Mouse (Mus musculus): ENCODE results near the gene Ifi47. TPM values are rescaled to one million over a fixed set of nuclear protein-coding genes. Genes with fewer than 3 reads are reported as not detected.

Ifi47 gene
- polyA plus RNA-seq, 1 experiment from 2014 or later = 1.1 TPM

GRCm38 (mm10) chr11:49086858-49087361 is 10.5 kb downstream of the Ifi47 start:
- Histone ChIP-seq H3K27me3 (ENCODE audit: control insufficient read depth, insufficient read depth, low read length) (no peaks in the 10 kb centered on the region), H3K36me3 (ENCODE audit: control insufficient read depth, insufficient read depth, low read length) (no peaks in the 10 kb centered on the region), H3K4me1 (replicated peaks; ENCODE audit: control insufficient read depth, insufficient read depth, low read length) (no peaks in the 10 kb centered on the region), H3K4me2 (ENCODE audit: low read depth, low read length, severe bottlenecking) (no peak overlapping the region), H3K9ac (ENCODE audit: low read length) (no peak overlapping the region), H3K9me3 (ENCODE audit: control insufficient read depth, low read length) (no peaks in the 10 kb centered on the region), H3K4me3 (ENCODE audit: low read depth, low read length) (no peak overlapping the region), H3K27ac (ENCODE audit: low read depth, low read length) (no peak overlapping the region)
- DNase-seq (ENCODE audit: low spot score) (no peak), ATAC-seq (replicated peaks; ENCODE audit: low FRiP score) (no peak)
- WGBS = 87% methylated on average over 6 of the region's 6 CpGs

DNA sequence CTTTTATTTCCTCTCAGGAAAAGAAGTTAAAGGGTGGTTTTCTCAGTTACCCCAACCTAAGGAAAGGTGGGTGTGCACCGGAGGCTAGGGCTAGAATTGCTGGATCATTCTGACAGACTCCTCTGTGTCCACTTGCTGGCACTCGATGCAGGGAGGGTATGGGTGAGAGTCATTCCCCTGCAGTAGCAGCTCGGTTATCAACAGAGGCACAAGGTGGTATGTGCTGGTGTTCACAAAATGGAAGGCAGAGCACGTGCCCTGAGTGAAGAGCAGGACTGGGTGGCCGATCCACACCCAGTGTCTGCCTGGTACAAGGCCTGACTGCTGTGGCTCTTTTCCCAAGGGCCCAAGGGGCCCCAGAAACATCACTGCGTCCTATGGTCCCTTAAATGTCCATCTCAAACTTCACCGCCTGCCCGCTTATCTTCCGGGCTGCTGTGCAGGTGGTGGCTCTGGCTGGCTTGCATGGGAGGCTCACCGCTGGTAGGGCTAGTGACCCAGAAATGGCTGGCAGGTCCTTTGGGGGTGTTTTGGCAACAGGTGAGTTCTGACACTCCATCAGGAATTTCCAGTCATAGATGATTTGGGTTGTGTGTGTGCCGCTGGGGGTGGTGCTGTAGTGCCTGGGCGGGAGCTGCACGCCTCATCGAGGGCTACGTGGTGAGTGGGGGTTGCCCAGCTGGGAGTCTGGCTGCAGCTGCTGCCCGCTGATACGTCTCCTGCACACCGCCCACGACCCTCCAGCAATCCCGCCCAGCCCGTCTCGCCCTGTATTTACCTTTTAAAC is 11.6 kb downstream of the Ifi47 start:
- Histone ChIP-seq H3K9me3 (ENCODE audit: control insufficient read depth, low read length) (no peaks in the 10 kb centered on the region), H3K9ac (ENCODE audit: low read length) (no peak overlapping the region), H3K27me3 (ENCODE audit: control insufficient read depth, insufficient read depth, low read length) (no peaks in the 10 kb centered on the region), H3K4me3 (ENCODE audit: low read depth, low read length) (no peak overlapping the region), H3K36me3 (ENCODE audit: control insufficient read depth, insufficient read depth, low read length) (no peaks in the 10 kb centered on the region), H3K4me2 (ENCODE audit: low read depth, low read length, severe bottlenecking) (no peak overlapping the region), H3K27ac (ENCODE audit: low read depth, low read length) (no peak overlapping the region), H3K4me1 (replicated peaks; ENCODE audit: control insufficient read depth, insufficient read depth, low read length) (no peaks in the 10 kb centered on the region)
- 0 out of 2 replicates have a peak, but pooled peaks have one; percentile 39 for ATAC-seq (replicated peaks; ENCODE audit: low FRiP score)
- 46% methylated on average over 22 of the region's 22 CpGs for WGBS
- DNase-seq (ENCODE audit: low spot score) = peak; percentile 53

DNA sequence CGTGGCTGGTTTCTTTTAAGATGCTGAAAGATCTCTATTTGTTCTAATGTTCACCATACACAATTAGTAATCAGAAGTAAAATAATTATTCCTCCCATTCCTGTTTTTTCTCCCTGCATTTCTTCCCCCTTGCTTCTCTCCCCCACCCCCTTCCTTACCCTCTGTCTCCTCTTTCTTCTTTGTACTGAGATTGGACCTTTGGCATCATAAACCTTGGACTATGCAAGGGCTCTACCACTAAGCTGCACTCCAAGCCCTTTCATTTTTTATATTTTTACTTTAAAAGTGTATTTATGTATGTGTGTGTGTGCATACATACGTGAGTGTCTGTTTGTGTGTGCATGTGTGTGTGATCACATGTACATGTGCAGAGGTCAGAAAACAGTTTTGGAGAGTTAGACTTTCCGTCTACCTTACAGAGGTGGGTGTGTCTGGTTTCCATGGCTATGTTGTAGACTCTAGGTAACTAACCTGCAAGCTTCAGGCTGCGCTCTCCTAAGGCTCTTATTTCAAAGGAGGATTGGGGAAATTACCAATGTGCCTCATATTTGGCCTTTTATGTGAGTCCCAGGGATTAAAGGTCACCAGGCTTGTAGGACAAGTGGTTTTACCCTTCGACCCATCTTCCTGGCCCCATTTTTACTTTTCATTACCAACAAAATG is 12.7 kb downstream of the Ifi47 start:
- no peaks in the 10 kb centered on the region for H3K9me3 ChIP-seq (ENCODE audit: control insufficient read depth, low read length)
- H3K27ac ChIP-seq (ENCODE audit: low read depth, low read length) = no peak overlapping the region
- no peak overlapping the region for H3K4me2 ChIP-seq (ENCODE audit: low read depth, low read length, severe bottlenecking)
- no peaks in the 10 kb centered on the region for H3K4me1 ChIP-seq (replicated peaks; ENCODE audit: control insufficient read depth, insufficient read depth, low read length)
- no peak for DNase-seq (ENCODE audit: low spot score)
- 91% methylated on average over 5 of the region's 5 CpGs for WGBS
- H3K27me3 ChIP-seq (ENCODE audit: control insufficient read depth, insufficient read depth, low read length) = no peaks in the 10 kb centered on the region
- H3K36me3 ChIP-seq (ENCODE audit: control insufficient read depth, insufficient read depth, low read length) = no peaks in the 10 kb centered on the region
- no peak overlapping the region for H3K9ac ChIP-seq (ENCODE audit: low read length)
- ATAC-seq (replicated peaks; ENCODE audit: low FRiP score) = no peak
- no peak overlapping the region for H3K4me3 ChIP-seq (ENCODE audit: low read depth, low read length)

- Histone ChIP-seq H3K36me3 (ENCODE audit: control insufficient read depth, insufficient read depth, low read length) (no peaks in the 10 kb centered on the region), H3K4me3 (ENCODE audit: low read depth, low read length) (no peak overlapping the region), H3K9ac (ENCODE audit: low read length) (no peak overlapping the region), H3K27ac (ENCODE audit: low read depth, low read length) (no peak overlapping the region), H3K27me3 (ENCODE audit: control insufficient read depth, insufficient read depth, low read length) (no peaks in the 10 kb centered on the region), H3K4me2 (ENCODE audit: low read depth, low read length, severe bottlenecking) (no peak overlapping the region), H3K9me3 (ENCODE audit: control insufficient read depth, low read length) (no peaks in the 10 kb centered on the region), H3K4me1 (replicated peaks; ENCODE audit: control insufficient read depth, insufficient read depth, low read length) (no peaks in the 10 kb centered on the region)
- no peak for ATAC-seq (replicated peaks; ENCODE audit: low FRiP score)
- WGBS = 86% methylated on average over 3 of the region's 3 CpGs
- no peak for DNase-seq (ENCODE audit: low spot score)
Measured at GRCm38 (mm10) chr11:49089735-49090507, 13.5 kb downstream of the Ifi47 start.

DNA sequence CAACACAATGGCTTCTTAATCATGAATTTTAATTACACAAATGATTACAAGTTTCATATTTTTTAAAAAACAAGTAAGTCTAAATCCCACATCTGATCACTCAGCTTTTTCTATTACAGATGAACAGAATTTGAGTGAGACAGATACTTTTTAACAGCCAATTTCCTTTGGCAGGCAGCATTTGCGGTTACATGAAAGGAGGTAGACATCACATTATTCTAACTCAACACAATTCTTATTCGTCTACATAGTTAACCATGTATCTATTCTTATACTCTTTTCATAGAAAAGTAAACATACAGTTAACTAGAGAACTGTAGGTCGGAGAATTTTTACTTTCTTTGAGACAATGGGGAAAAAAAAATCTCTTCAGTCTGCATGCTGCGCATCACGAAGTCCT is 14.2 kb downstream of the Ifi47 start:
- H3K27ac ChIP-seq (ENCODE audit: low read depth, low read length) = no peak overlapping the region
- H3K36me3 ChIP-seq (ENCODE audit: control insufficient read depth, insufficient read depth, low read length) = no peaks in the 10 kb centered on the region
- H3K4me3 ChIP-seq (ENCODE audit: low read depth, low read length) = no peak overlapping the region
- 87% methylated on average over 5 of the region's 5 CpGs for WGBS
- no peak overlapping the region for H3K9ac ChIP-seq (ENCODE audit: low read length)
- H3K4me1 ChIP-seq (replicated peaks; ENCODE audit: control insufficient read depth, insufficient read depth, low read length) = no peaks in the 10 kb centered on the region
- no peak overlapping the region for H3K4me2 ChIP-seq (ENCODE audit: low read depth, low read length, severe bottlenecking)
- no peaks in the 10 kb centered on the region for H3K9me3 ChIP-seq (ENCODE audit: control insufficient read depth, low read length)
- H3K27me3 ChIP-seq (ENCODE audit: control insufficient read depth, insufficient read depth, low read length) = no peaks in the 10 kb centered on the region
- no peak for ATAC-seq (replicated peaks; ENCODE audit: low FRiP score)
- DNase-seq (ENCODE audit: low spot score) = no peak

DNA sequence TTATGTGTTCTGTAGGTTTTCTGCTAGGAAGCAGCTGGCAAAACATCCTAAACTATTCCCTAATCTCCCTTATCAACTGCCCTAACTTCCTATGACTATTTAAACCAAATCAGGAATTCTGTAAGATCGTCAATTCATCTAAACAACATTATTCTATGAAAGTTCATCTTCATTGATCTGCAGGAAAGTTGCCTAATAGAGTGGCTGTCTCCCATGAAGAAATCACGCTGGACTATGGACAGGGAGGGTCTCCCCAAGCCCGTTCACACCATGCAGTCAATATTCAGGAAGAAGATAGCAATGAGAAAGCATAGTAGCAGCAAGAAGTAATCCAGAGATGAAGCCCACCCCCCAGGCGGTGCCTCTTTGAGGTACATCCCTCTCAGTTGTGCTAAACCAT is 14.8 kb downstream of the Ifi47 start:
- DNase-seq (ENCODE audit: low spot score) = no peak
- H3K27ac ChIP-seq (ENCODE audit: low read depth, low read length) = no peak overlapping the region
- H3K9me3 ChIP-seq (ENCODE audit: control insufficient read depth, low read length) = no peaks in the 10 kb centered on the region
- H3K9ac ChIP-seq (ENCODE audit: low read length) = no peak overlapping the region
- H3K4me2 ChIP-seq (ENCODE audit: low read depth, low read length, severe bottlenecking) = no peak overlapping the region
- H3K36me3 ChIP-seq (ENCODE audit: control insufficient read depth, insufficient read depth, low read length) = no peaks in the 10 kb centered on the region
- WGBS = 83% methylated on average over 4 of the region's 4 CpGs
- H3K4me3 ChIP-seq (ENCODE audit: low read depth, low read length) = no peak overlapping the region
- no peaks in the 10 kb centered on the region for H3K27me3 ChIP-seq (ENCODE audit: control insufficient read depth, insufficient read depth, low read length)
- H3K4me1 ChIP-seq (replicated peaks; ENCODE audit: control insufficient read depth, insufficient read depth, low read length) = no peaks in the 10 kb centered on the region
- ATAC-seq (replicated peaks; ENCODE audit: low FRiP score) = no peak

GRCm38 (mm10) chr11:49092053-49092586 is 15.7 kb downstream of the Ifi47 start:
- Histone ChIP-seq H3K36me3 (ENCODE audit: control insufficient read depth, insufficient read depth, low read length) (no peaks in the 10 kb centered on the region), H3K9me3 (ENCODE audit: control insufficient read depth, low read length) (no peaks in the 10 kb centered on the region), H3K27me3 (ENCODE audit: control insufficient read depth, insufficient read depth, low read length) (no peaks in the 10 kb centered on the region), H3K9ac (ENCODE audit: low read length) (no peak overlapping the region), H3K4me2 (ENCODE audit: low read depth, low read length, severe bottlenecking) (no peak overlapping the region), H3K4me3 (ENCODE audit: low read depth, low read length) (no peak overlapping the region), H3K4me1 (replicated peaks; ENCODE audit: control insufficient read depth, insufficient read depth, low read length) (no peaks in the 10 kb centered on the region), H3K27ac (ENCODE audit: low read depth, low read length) (no peak overlapping the region)
- no peak for ATAC-seq (replicated peaks; ENCODE audit: low FRiP score)
- 96% methylated on average over 1 of the region's 1 CpGs for WGBS
- DNase-seq (ENCODE audit: low spot score) = no peak

DNA sequence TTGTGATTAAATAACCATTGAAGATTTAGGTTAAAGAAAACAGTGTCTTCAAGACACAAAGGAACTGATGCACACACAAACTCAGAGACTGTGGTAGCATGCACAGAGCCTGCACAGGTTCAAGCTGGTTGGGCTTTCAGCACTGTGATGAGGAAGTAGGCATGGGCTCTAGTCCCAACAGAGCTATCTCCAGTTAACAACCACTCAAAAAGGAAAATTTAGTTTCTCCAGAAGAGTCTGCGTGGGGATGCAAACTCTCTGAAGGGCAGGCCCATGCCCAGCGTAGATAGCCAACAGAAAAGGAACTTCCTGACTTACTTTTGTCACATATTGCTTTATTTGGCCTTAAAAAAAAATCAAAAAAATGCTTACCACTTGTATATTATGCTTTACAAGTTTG is 16.4 kb downstream of the Ifi47 start:
- no peak overlapping the region for H3K4me2 ChIP-seq (ENCODE audit: low read depth, low read length, severe bottlenecking)
- 92% methylated on average over 2 of the region's 2 CpGs for WGBS
- H3K27ac ChIP-seq (ENCODE audit: low read depth, low read length) = no peak overlapping the region
- ATAC-seq (replicated peaks; ENCODE audit: low FRiP score) (no peak), DNase-seq (ENCODE audit: low spot score) (no peak)
- H3K4me1 ChIP-seq (replicated peaks; ENCODE audit: control insufficient read depth, insufficient read depth, low read length) = no peaks in the 10 kb centered on the region
- no peaks in the 10 kb centered on the region for H3K9me3 ChIP-seq (ENCODE audit: control insufficient read depth, low read length)
- H3K9ac ChIP-seq (ENCODE audit: low read length) = no peak overlapping the region
- no peak overlapping the region for H3K4me3 ChIP-seq (ENCODE audit: low read depth, low read length)
- no peaks in the 10 kb centered on the region for H3K36me3 ChIP-seq (ENCODE audit: control insufficient read depth, insufficient read depth, low read length)
- H3K27me3 ChIP-seq (ENCODE audit: control insufficient read depth, insufficient read depth, low read length) = no peaks in the 10 kb centered on the region
